Mouse (Mus musculus) hindbrain, embryonic 12.5 days (tissue): ENCODE data around the gene Gm45808. TPM values are rescaled to one million over a fixed set of nuclear protein-coding genes. Genes with fewer than 3 reads are reported as not detected.
"Not testable (repeated sequence)": the region's sequence is repeated elsewhere in the genome, so short reads cannot be mapped to it uniquely, and the experiment has no call there.

Source experiments
- ATAC-seq: fragments of 200-750 bp; cut with Nextera tagmentation; 2 replicates; pipeline ENCODE4 v1.8.0; 2017; ENCODE audit warnings: moderate TSS enrichment; ENCODE audit not compliant: low FRiP score
- H3K27ac ChIP-seq: fragments of 300-500 bp; sonication (generic); 2 replicates; pipeline ENCODE4 v1.5.1; 2016; ENCODE audit warnings: mild to moderate bottlenecking
- H3K27me3 ChIP-seq: fragments of 300-500 bp; sonication (generic); 2 replicates; pipeline ENCODE4 v1.6.1; 2016; ENCODE audit warnings: mild to moderate bottlenecking
- H3K36me3 ChIP-seq: fragments of 300-500 bp; sonication (generic); 2 replicates; pipeline ENCODE4 v1.6.1; 2016; ENCODE audit warnings: mild to moderate bottlenecking
- H3K4me1 ChIP-seq: fragments of 300-500 bp; sonication (generic); 2 replicates; pipeline ENCODE4 v1.6.1; 2016
- H3K4me2 ChIP-seq: fragments of 300-500 bp; sonication (generic); replicated peaks from 2 replicates; pipeline ENCODE4 v1.6.1; 2016; ENCODE audit warnings: mild to moderate bottlenecking
- H3K4me3 ChIP-seq: fragments of 300-500 bp; sonication (generic); 2 replicates; pipeline ENCODE4 v1.5.1; 2016; ENCODE audit warnings: mild to moderate bottlenecking
- H3K9ac ChIP-seq: fragments of 300-500 bp; sonication (generic); 2 replicates; pipeline ENCODE4 v1.6.1; 2016; ENCODE audit warnings: mild to moderate bottlenecking, moderate library complexity
- H3K9me3 ChIP-seq: fragments of 300-500 bp; sonication (generic); replicated peaks from 2 replicates; pipeline ENCODE4 v1.6.1; 2016; ENCODE audit warnings: mild to moderate bottlenecking
- WGBS: fragments of 180-500 bp; shearing (Covaris S2); methylation state at CpG from one replicate; pipeline ENCODE4 v1.1.7; 2016; 5-methylcytosine and 5-hydroxymethylcytosine counted together
- polyA plus RNA-seq: library from polyadenylated mRNA; unstranded; fragments of >200 nt; fragmentation: Nextera tagmentation; extraction: Ambion mirVana; gene quantifications from 2 replicates; pipeline ENCODE4 v1.2.1, GENCODE M21; 2016

The Gm45808 gene
- polyA plus RNA-seq, 1 experiment from 2014 or later: not detected

- Histone ChIP-seq H3K9ac (no peak overlapping the region), H3K4me1 (no peaks in the 10 kb centered on the region), H3K4me2 (no peak overlapping the region), H3K27ac (no peak overlapping the region), H3K4me3 (no peak overlapping the region), H3K9me3 (no peaks in the 10 kb centered on the region), H3K27me3 (no peaks in the 10 kb centered on the region), H3K36me3 (no peaks in the 10 kb centered on the region)
- WGBS: 93% methylated on average over 1 of the region's 1 CpGs
- ATAC-seq: no peak
Observed at GRCm38 (mm10) chr7:45482166-45482565, 4.4 kb downstream of the Gm45808 start.

GRCm38 (mm10) chr7:45481374-45481927 lies 5.2 kb downstream of the Gm45808 start, which contains the start of gene Tulp2:
Gene Tulp2, plus strand, starts transcription at chr7:45481877.
- H3K27ac ChIP-seq: no peak within 1 kb of the TSS
- H3K9ac ChIP-seq: no peak within 1 kb of the TSS
- H3K4me2 ChIP-seq: no peak within 1 kb of the TSS
- WGBS: 53% methylated on average over 15 of the region's 15 CpGs
- no peaks in the 10 kb centered on the region for H3K9me3 ChIP-seq
- peak; percentile 77 for ATAC-seq
- no peaks in the 10 kb centered on the region for H3K4me1 ChIP-seq
- H3K4me3 ChIP-seq: no peak within 1 kb of the TSS
- H3K36me3 ChIP-seq: no peaks in the 10 kb centered on the region
- H3K27me3 ChIP-seq: no peaks in the 10 kb centered on the region

- H3K4me3 ChIP-seq: not testable (repeated sequence)
- 72% methylated on average over 4 of the region's 4 CpGs for WGBS
Observed at GRCm38 (mm10) chr7:45480310-45480709, 6.3 kb downstream of the Gm45808 start.

GRCm38 (mm10) chr7:45478774-45479173 lies 7.8 kb downstream of the Gm45808 start:
- H3K9ac ChIP-seq: no peak overlapping the region
- 0 out of 2 replicates have a peak, but pooled peaks cover 3% of the 10 kb centered on the region for H3K4me1 ChIP-seq
- no peak for ATAC-seq
- H3K36me3 ChIP-seq: no peaks in the 10 kb centered on the region
- H3K27me3 ChIP-seq: no peaks in the 10 kb centered on the region
- H3K27ac ChIP-seq: no peak overlapping the region
- no peak overlapping the region for H3K4me3 ChIP-seq
- no peaks in the 10 kb centered on the region for H3K9me3 ChIP-seq
- no peak overlapping the region for H3K4me2 ChIP-seq
- 94% methylated on average over 7 of the region's 7 CpGs for WGBS

More at GRCm38 (mm10) chr7:45480310-45480709, 6.3 kb downstream of the Gm45808 start:
- H3K9me3 ChIP-seq, ATAC-seq, H3K27me3 ChIP-seq, H3K9ac ChIP-seq, H3K4me1 ChIP-seq, H3K27ac ChIP-seq, H3K36me3 ChIP-seq, H3K4me2 ChIP-seq: not testable (repeated sequence)

GRCm38 (mm10) chr7:45477003-45477402 lies 9.6 kb downstream of the Gm45808 start:
- Histone ChIP-seq H3K4me1 (0 out of 2 replicates have a peak, but pooled peaks cover 3% of the 10 kb centered on the region), H3K36me3 (no peaks in the 10 kb centered on the region), H3K9ac (no peak overlapping the region), H3K4me2 (no peak overlapping the region), H3K27ac (no peak overlapping the region), H3K27me3 (no peaks in the 10 kb centered on the region), H3K4me3 (no peak overlapping the region), H3K9me3 (no peaks in the 10 kb centered on the region)
- no peak for ATAC-seq
- WGBS: 10% methylated on average over 3 of the region's 3 CpGs

GRCm38 (mm10) chr7:45476453-45476852 lies 10.2 kb downstream of the Gm45808 start:
- ATAC-seq: no peak
- H3K36me3 ChIP-seq: no peaks in the 10 kb centered on the region
- whole genome bisulfite sequencing: 62% methylated on average over 1 of the region's 1 CpGs

GRCm38 (mm10) chr7:45475291-45475969 lies 11.2 kb downstream of the Gm45808 start:
- H3K4me3 ChIP-seq: no peak overlapping the region; the same call in 1 of the 2 replicates
- no peak for ATAC-seq
- 73% methylated on average over 16 of the region's 16 CpGs for WGBS
- no peaks in the 10 kb centered on the region for H3K36me3 ChIP-seq
- H3K4me1 ChIP-seq: 0 out of 2 replicates have a peak, but pooled peaks cover 3% of the 10 kb centered on the region
- H3K27ac ChIP-seq: no peak overlapping the region
- peak overlapping the region; percentile 26 for H3K4me2 ChIP-seq
- peak overlapping the region; percentile 23; the same call in 1 of the 2 replicates for H3K9ac ChIP-seq
- H3K27me3 ChIP-seq: no peaks in the 10 kb centered on the region
- no peaks in the 10 kb centered on the region for H3K9me3 ChIP-seq

More at GRCm38 (mm10) chr7:45476453-45476852, 10.2 kb downstream of the Gm45808 start:
- 0 out of 2 replicates have a peak, but pooled peaks cover 3% of the 10 kb centered on the region for H3K4me1 ChIP-seq
- no peaks in the 10 kb centered on the region for H3K9me3 ChIP-seq
- no peaks in the 10 kb centered on the region for H3K27me3 ChIP-seq
- H3K27ac ChIP-seq: no peak overlapping the region
- no peak overlapping the region for H3K4me2 ChIP-seq
- no peak overlapping the region for H3K9ac ChIP-seq
- H3K4me3 ChIP-seq: no peak overlapping the region

- no peak for ATAC-seq
- no peaks in the 10 kb centered on the region for H3K36me3 ChIP-seq
- no peaks in the 10 kb centered on the region for H3K27me3 ChIP-seq
- H3K9ac ChIP-seq: no peak overlapping the region
- H3K4me3 ChIP-seq: no peak overlapping the region
- H3K4me1 ChIP-seq: peaks cover 9% of the 10 kb centered on the region
- no peaks in the 10 kb centered on the region for H3K9me3 ChIP-seq
- no peak overlapping the region for H3K27ac ChIP-seq
- 5% methylated on average over 3 of the region's 3 CpGs for WGBS
- H3K4me2 ChIP-seq: no peak overlapping the region
Observed at GRCm38 (mm10) chr7:45470869-45471268, 15.7 kb downstream of the Gm45808 start.

GRCm38 (mm10) chr7:45467090-45467670 lies 19.4 kb downstream of the Gm45808 start:
- Histone ChIP-seq H3K27me3 (no peaks in the 10 kb centered on the region), H3K36me3 (peaks cover 33% of the 10 kb centered on the region), H3K9ac (peak overlapping the region; percentile 88), H3K4me1 (peaks cover 17% of the 10 kb centered on the region), H3K27ac (no peak overlapping the region), H3K4me3 (peak overlapping the region; percentile 73), H3K4me2 (peak overlapping the region; percentile 94), H3K9me3 (no peaks in the 10 kb centered on the region)
- peak; percentile 35 for ATAC-seq
- WGBS: 32% methylated on average over 7 of the region's 7 CpGs

- peaks cover 40% of the 10 kb centered on the region for H3K36me3 ChIP-seq
- no peaks in the 10 kb centered on the region for H3K27me3 ChIP-seq
- peak within 1 kb of the TSS; percentile 88 for H3K9ac ChIP-seq
- peaks cover 24% of the 10 kb centered on the region for H3K4me1 ChIP-seq
- peak; percentile 71 for ATAC-seq
- peak within 1 kb of the TSS; percentile 94 for H3K4me2 ChIP-seq
- H3K4me3 ChIP-seq: peak within 1 kb of the TSS; percentile 73
- H3K9me3 ChIP-seq: no peaks in the 10 kb centered on the region
- H3K27ac ChIP-seq: peak within 1 kb of the TSS; percentile 75
- under 1% methylated on average over 58 of the region's 58 CpGs for WGBS
Observed at GRCm38 (mm10) chr7:45466283-45467089, 20.1 kb downstream of the Gm45808 start, which contains the start of gene Bax. Gene Bax, minus strand, starts transcription at chr7:45466898.

- Histone ChIP-seq H3K4me3 (peak overlapping the region; percentile 73), H3K4me2 (peak overlapping the region; percentile 94), H3K9me3 (no peaks in the 10 kb centered on the region), H3K36me3 (peaks cover 41% of the 10 kb centered on the region), H3K27ac (no peak overlapping the region; the same call in 1 of the 2 replicates), H3K27me3 (no peaks in the 10 kb centered on the region), H3K4me1 (peaks cover 33% of the 10 kb centered on the region), H3K9ac (peak overlapping the region; percentile 88)
- ATAC-seq: 0 out of 2 replicates have a peak, but pooled peaks have one; percentile 17
- WGBS: 77% methylated on average over 9 of the region's 9 CpGs
Observed at GRCm38 (mm10) chr7:45465549-45465948, 21.1 kb downstream of the Gm45808 start.
